Mouse (Mus musculus): ENCODE measurements around the gene Clic3.

DNA sequence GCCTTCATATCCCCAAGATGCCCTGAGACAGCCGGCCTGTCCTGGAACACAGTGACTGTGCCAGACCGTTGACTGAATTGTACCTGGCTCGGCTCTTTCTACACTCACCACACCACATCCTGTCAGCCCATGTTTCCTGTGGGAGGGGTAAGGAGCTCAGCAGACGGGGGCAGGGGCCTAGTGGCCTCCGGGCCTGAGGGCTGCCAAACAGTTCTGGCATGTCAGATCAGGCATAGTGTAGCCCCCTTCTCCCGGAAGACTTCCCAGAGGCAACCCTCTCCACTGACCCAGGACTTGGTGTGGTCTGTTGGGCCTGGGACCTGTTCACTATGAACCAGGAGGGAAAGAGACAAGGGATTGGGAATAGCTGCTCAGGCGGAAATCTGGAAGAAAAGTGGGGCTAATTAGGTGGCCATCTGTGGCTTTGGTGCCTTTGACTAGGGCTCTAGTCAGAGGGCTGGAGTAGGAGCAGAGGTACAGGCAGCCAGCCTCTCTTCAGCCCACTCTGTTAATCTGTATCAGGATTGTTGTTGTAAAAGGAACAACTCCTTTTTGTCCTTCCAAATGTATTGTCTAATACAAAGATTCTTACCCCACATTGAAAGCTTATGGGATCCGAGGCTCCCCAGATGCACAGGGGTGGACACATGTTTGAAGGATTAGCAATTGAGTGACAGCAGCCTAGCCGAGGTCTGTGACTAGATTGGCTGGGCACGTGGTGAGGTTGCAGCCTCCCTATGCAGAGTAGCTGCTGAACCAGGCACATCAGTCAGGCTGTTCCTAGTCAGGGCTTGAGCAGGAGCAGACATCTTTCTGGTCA is 9.4 kb downstream of the Clic3 start:
- TF ChIP-seq CTCF (conservative IDR thresholded peaks at IDR 0.05 in 1 of 2, IDR thresholded peaks at IDR 0.05 in 1 of 2; ENCODE audit: low read depth in 2 of 2, low read length in 2 of 2) (no peak), KAT2A (IDR thresholded peaks at IDR 0.05; ENCODE audit: insufficient replicate concordance, low read length) (no peak), POLR2A (IDR thresholded peaks at IDR 0.05; ENCODE audit: low read depth, low read length) (peak; percentile 74), GABPA (IDR thresholded peaks at IDR 0.05; ENCODE audit: insufficient replicate concordance, low read depth, low read length) (no peak)

All from CH12.LX (cell line).